ENCODE assay signal across 20 mouse cellular contexts in genomic region chr15:100790219-100790618, GRCm38 (mm10).
"Had no signal": no experiment of that assay in that cellular context is flagged by ENCODE, and none has a peak within 500 bp of the region (broad histone marks: within the 10 kb centered on the region; RNA-seq: fewer than 3 reads in every experiment).

No protein-coding gene starts in this region.

- H3K9me3 ChIP-seq: lung, embryonic 15.5 days; megakaryocyte, embryonic 14.5 days; midbrain, embryonic 13.5 days; midbrain, embryonic 15.5 days; neural tube, embryonic 12.5 days had no signal

- H3K9ac ChIP-seq: liver, postnatal 0 days; lung, embryonic 15.5 days; midbrain, embryonic 13.5 days; midbrain, embryonic 15.5 days; neural tube, embryonic 12.5 days had no signal

- H3K27me3 ChIP-seq: midbrain, embryonic 13.5 days; midbrain, embryonic 15.5 days; neural tube, embryonic 12.5 days had no signal

- DNase-seq: liver, postnatal 0 days; lung, adult 2 months; lung, postnatal 14 days; lung, postnatal 36 days; retina, postnatal 1 day; right cerebral cortex, adult 18-20 months; right cerebral cortex, postnatal 25 days; right cerebral cortex, postnatal 4 days; spleen, adult 18-20 months; thymus, adult 18-20 months; thymus, postnatal 14 days; thymus, postnatal 36 days had no signal

- H3K27ac ChIP-seq: lung, embryonic 15.5 days; macrophage; midbrain, embryonic 13.5 days; midbrain, embryonic 15.5 days; neural tube, embryonic 12.5 days had no signal

- H3K36me3 ChIP-seq: lung, embryonic 15.5 days had no signal

- H3K4me1 ChIP-seq: lung, embryonic 15.5 days; megakaryocyte, embryonic 14.5 days; midbrain, embryonic 15.5 days; neural tube, embryonic 12.5 days had no signal

- H3K4me2 ChIP-seq: lung, embryonic 15.5 days; midbrain, embryonic 11.5 days; midbrain, embryonic 13.5 days; midbrain, embryonic 15.5 days; neural tube, embryonic 12.5 days had no signal

- H3K4me3 ChIP-seq: lung, embryonic 15.5 days; megakaryocyte, embryonic 14.5 days; midbrain, embryonic 13.5 days; midbrain, embryonic 15.5 days; neural tube, embryonic 12.5 days had no signal

- ATAC-seq: liver, postnatal 0 days; lung, postnatal 0 days; midbrain, embryonic 13.5 days; midbrain, embryonic 15.5 days had no signal
